Mouse (Mus musculus) kidney, postnatal 0 days (tissue): ENCODE results near the gene Lyrm9. TPM values are rescaled to one million over a fixed set of nuclear protein-coding genes. Genes with fewer than 3 reads are reported as not detected.
A peak's percentile ranks its signal among the peaks of the same experiment; 100 is the strongest.
"Not testable (repeated sequence)": the region's sequence is repeated elsewhere in the genome, so short reads cannot be mapped to it uniquely, and the experiment has no call there.

Experiments used
- ATAC-seq: fragments of 200-750 bp; cut with Nextera tagmentation; replicated peaks from 2 replicates; pipeline ENCODE4 v1.8.0; 2017; ENCODE audit warnings: low read depth, moderate number of reproducible peaks, moderate TSS enrichment, moderate library complexity; ENCODE audit not compliant: low FRiP score
- DNase-seq: peaks from one replicate; pipeline ENCODE4 v3.0.0-alpha.2; 2016; ENCODE audit warnings: low spot score
- H3K27ac ChIP-seq: fragments of 300-500 bp; sonication (generic); 2 replicates; pipeline ENCODE4 v1.5.1; 2014; ENCODE audit warnings: mild to moderate bottlenecking
- H3K27me3 ChIP-seq: fragments of 300-500 bp; sonication (generic); 2 replicates; pipeline ENCODE4 v1.6.1; 2014; ENCODE audit warnings: low read length, mixed read lengths; ENCODE audit not compliant: insufficient read depth
- H3K36me3 ChIP-seq: fragments of 300-500 bp; sonication (generic); 2 replicates; pipeline ENCODE4 v1.6.1; 2014; ENCODE audit warnings: low read length, mixed read lengths; ENCODE audit not compliant: insufficient read depth
- H3K4me1 ChIP-seq: fragments of 300-500 bp; sonication (generic); replicated peaks from 2 replicates; pipeline ENCODE4 v1.6.1; 2014; ENCODE audit warnings: antibody characterized with exemption, low read length, mixed read lengths; ENCODE audit not compliant: insufficient read depth
- H3K4me2 ChIP-seq: fragments of 300-500 bp; sonication (generic); 2 replicates; pipeline ENCODE4 v1.6.1; 2014; ENCODE audit warnings: mild to moderate bottlenecking, low read length, moderate library complexity, mixed read lengths
- H3K4me3 ChIP-seq: fragments of 300-500 bp; sonication (generic); replicated peaks from 2 replicates; pipeline ENCODE4 v1.5.1; 2014; ENCODE audit warnings: low read depth, low read length
- H3K9ac ChIP-seq: fragments of 300-500 bp; sonication (generic); 2 replicates; pipeline ENCODE4 v1.6.1; 2014; ENCODE audit warnings: low read depth, low read length
- H3K9me3 ChIP-seq: fragments of 300-500 bp; sonication (generic); replicated peaks from 2 replicates; pipeline ENCODE4 v1.6.1; 2016; ENCODE audit warnings: low read length, inconsistent platforms, mixed read lengths
- CTCF ChIP-seq: IDR thresholded peaks from 2 replicates; pipeline ENCODE4 v1.5.1; 2016; ENCODE audit warnings: antibody characterized with exemption, low read depth, mild to moderate bottlenecking, moderate library complexity
- WGBS: fragments of 180-500 bp; shearing (Covaris S2); extraction: QIAGEN DNeasy Blood & Tissue Kit; methylation state at CpG from one replicate; pipeline ENCODE4 v1.1.7; 2014; 5-methylcytosine and 5-hydroxymethylcytosine counted together
- polyA plus RNA-seq: library from polyadenylated mRNA; unstranded; fragments of >200 nt; fragmentation: Nextera tagmentation; extraction: Ambion mirVana; gene quantifications from 2 replicates; pipeline ENCODE4 v1.2.1, GENCODE M21; 2015

The Lyrm9 gene
- polyA plus RNA-seq, 1 experiment from 2014 or later = 28.6 TPM

DNA sequence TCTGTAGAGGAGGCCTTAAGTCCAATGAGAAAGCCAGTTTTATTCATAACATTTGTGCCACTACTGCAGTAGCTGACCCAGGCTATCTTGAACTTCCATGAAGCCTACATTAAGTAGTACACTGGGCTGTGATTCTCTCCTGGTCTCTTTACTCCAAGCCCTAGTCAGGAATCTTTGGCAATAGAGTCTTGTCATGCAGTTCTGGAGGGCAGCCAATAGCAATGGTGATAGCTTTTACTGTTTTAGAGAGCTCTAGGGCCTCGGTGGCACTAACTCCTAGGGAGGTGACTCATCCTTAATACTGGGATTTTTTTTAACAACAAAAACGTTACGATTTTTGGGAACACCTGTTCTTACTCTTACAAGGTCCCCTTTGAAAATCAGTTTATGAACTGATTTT lies 40.1 kb downstream of the Lyrm9 start:
- no peaks in the 10 kb centered on the region for H3K36me3 ChIP-seq
- H3K27ac ChIP-seq = no peak overlapping the region
- no peaks in the 10 kb centered on the region for H3K9me3 ChIP-seq
- no peak overlapping the region for H3K4me3 ChIP-seq
- H3K4me1 ChIP-seq = no peaks in the 10 kb centered on the region
- WGBS = 74% methylated on average over 3 of the region's 3 CpGs
- H3K9ac ChIP-seq = no peak overlapping the region
- no peak for TF ChIP-seq CTCF
- no peak overlapping the region for H3K4me2 ChIP-seq
- H3K27me3 ChIP-seq = no peaks in the 10 kb centered on the region
- ATAC-seq (no peak), DNase-seq (no peak)

DNA sequence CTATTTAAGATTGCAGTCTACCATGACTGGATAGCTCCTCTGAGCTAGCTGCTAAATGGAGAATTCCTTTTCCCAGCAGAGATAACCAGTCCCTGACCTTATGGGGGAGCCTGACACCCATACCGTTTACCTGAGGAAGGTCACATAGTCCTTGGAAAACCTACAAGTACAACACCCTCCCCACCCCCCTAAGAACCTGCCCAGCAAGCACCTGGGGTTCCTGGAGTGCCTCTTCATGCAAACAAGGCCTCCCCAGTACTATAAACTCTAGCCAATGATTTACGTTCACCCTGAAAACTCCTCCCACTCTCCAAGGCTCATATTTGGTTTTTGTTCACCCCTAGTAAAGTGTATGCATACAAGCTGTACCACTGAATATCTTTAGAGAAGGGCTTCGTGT lies 41.3 kb downstream of the Lyrm9 start:
- H3K9ac ChIP-seq = no peak overlapping the region
- H3K36me3 ChIP-seq = no peaks in the 10 kb centered on the region
- 54% methylated on average over 3 of the region's 3 CpGs for WGBS
- no peak overlapping the region for H3K4me2 ChIP-seq
- no peak overlapping the region for H3K27ac ChIP-seq
- DNase-seq (no peak), ATAC-seq (no peak)
- H3K4me3 ChIP-seq = no peak overlapping the region
- TF ChIP-seq CTCF = no peak
- H3K9me3 ChIP-seq = no peaks in the 10 kb centered on the region
- no peaks in the 10 kb centered on the region for H3K27me3 ChIP-seq
- H3K4me1 ChIP-seq = no peaks in the 10 kb centered on the region

DNA sequence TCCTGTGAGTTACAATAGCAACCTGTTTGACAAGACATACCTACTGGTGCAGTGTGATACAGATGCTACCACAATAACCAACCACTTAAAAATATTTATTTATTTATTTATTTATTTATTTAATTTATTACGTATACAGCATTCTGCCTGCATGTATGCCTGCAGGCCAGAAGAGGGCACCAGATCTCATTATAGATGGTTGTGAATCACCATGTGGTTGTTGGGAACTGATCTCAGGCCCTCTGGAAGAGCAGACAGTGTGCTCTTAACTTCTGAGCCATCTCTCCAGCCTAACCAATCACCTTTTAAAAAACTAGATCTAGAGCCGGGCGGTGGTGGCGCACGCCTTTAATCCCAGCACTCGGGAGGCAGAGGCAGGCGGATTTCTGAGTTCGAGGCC lies 42.8 kb downstream of the Lyrm9 start:
- not testable (repeated sequence) for H3K27me3 ChIP-seq, H3K4me3 ChIP-seq, ATAC-seq, H3K36me3 ChIP-seq, H3K27ac ChIP-seq, H3K9ac ChIP-seq, DNase-seq, H3K4me1 ChIP-seq, H3K4me2 ChIP-seq, H3K9me3 ChIP-seq
- WGBS = 96% methylated on average over 8 of the region's 8 CpGs

DNA sequence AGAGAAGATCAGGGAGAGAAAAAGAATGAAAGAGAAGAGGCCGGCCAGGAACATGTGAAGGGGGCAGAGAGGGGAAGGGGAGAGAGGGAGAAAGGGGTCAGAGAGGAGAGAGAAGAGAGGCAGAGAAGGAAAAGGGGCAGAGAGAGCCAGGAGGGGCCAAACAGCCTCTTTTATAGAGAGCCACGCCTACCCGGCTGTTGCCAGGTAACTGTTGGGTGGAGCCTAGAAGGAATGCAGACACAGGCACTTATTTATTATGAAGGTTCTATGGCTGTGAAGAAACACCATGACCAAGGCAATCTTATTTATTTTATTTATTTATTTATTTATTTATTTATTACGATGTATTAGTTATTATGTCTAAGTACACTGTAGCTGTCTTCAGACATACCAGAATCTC lies 44.5 kb downstream of the Lyrm9 start:
- Histone ChIP-seq H3K27me3 (no peaks in the 10 kb centered on the region), H3K9me3 (no peaks in the 10 kb centered on the region), H3K4me3 (no peak overlapping the region), H3K9ac (no peak overlapping the region), H3K27ac (no peak overlapping the region), H3K4me2 (no peak overlapping the region), H3K36me3 (no peaks in the 10 kb centered on the region), H3K4me1 (no peaks in the 10 kb centered on the region)
- TF ChIP-seq CTCF = no peak
- 82% methylated on average over 4 of the region's 4 CpGs for WGBS
- ATAC-seq = no peak
- no peak for DNase-seq

DNA sequence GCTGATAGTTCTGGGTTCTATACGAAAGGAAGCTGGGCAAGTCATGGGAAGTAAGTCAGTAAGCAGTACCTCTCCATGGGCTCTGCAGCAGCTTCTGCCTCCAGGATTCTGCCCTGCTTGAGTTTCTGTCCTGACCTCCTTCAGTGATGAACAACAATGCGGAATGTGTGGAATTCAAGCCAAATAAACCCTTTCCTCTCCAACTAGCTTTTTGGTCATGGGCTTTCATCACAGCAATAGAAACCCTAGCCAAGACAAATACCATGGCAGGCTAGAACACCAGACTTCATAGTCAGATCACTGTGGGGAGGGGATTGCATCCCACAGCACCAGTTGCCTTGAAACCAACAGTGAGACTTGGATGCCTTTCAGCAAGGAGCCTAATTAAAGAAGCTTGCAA lies 46.4 kb downstream of the Lyrm9 start:
- Histone ChIP-seq H3K27ac (no peak overlapping the region), H3K36me3 (no peaks in the 10 kb centered on the region), H3K9ac (no peak overlapping the region), H3K4me2 (no peak overlapping the region), H3K4me1 (no peaks in the 10 kb centered on the region), H3K4me3 (no peak overlapping the region), H3K27me3 (no peaks in the 10 kb centered on the region), H3K9me3 (no peaks in the 10 kb centered on the region)
- peak; percentile 53 for DNase-seq
- no peak for TF ChIP-seq CTCF
- WGBS = 37% methylated on average over 2 of the region's 2 CpGs
- no peak for ATAC-seq

DNA sequence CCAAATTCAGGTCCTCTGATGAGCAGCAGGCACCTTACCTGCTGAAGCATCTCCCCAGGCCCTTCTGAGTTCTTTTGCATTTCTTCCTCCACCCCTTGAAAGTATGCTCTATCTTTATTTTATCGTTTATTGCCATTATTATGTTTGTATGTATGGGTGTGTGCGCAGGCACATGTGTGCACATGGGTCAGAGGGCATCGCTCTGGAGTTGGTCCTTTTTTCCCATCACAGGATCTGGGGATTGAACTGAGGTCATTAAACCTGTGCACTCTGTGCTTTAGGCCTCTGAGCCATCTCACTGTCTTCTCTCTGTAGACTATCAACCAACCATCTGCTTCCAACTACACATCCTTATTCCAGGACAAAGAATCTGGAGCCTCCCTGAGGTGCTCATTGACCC lies 53.3 kb downstream of the Lyrm9 start:
- Histone ChIP-seq H3K27ac (no peak overlapping the region), H3K27me3 (no peaks in the 10 kb centered on the region), H3K4me1 (no peaks in the 10 kb centered on the region), H3K4me2 (no peak overlapping the region), H3K9ac (no peak overlapping the region), H3K36me3 (no peaks in the 10 kb centered on the region), H3K4me3 (no peak overlapping the region), H3K9me3 (no peaks in the 10 kb centered on the region)
- TF ChIP-seq CTCF = no peak
- no peak for ATAC-seq
- 92% methylated on average over 3 of the region's 3 CpGs for WGBS
- no peak for DNase-seq

DNA sequence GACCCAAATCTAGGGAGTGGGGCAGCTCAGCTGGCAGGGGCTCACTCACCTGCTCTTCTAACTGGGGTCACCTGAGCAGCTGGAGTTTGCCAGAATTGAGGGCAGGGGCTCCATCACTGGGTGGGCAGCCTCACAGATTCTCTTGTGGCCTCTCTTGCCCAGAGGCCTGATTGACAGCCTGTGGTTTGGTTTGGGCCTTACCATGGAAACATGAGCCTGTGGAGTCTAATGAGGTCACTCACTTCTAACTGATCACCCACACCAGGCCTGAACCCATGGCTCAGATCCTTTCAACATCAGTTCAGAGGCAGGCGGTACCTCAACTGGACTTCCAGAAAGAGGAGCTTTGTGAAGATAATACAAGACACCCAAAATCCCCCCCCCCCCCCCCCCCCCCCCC lies 60.3 kb downstream of the Lyrm9 start:
- Histone ChIP-seq H3K27ac (no peak overlapping the region), H3K27me3 (no peaks in the 10 kb centered on the region), H3K9ac (no peak overlapping the region), H3K9me3 (no peaks in the 10 kb centered on the region), H3K4me3 (no peak overlapping the region), H3K36me3 (no peaks in the 10 kb centered on the region), H3K4me2 (no peak overlapping the region), H3K4me1 (no peaks in the 10 kb centered on the region)
- no peak for ATAC-seq
- WGBS = 55% methylated on average over 1 of the region's 1 CpGs
- DNase-seq = no peak
- TF ChIP-seq CTCF = no peak
